Mouse (Mus musculus): ENCODE data around the gene 4930503B20Rik. TPM values are rescaled to one million over a fixed set of nuclear protein-coding genes. Genes with fewer than 3 reads are reported as not detected.

The 4930503B20Rik gene
- polyA plus RNA-seq, 1 experiment from 2014 or later: not detected

- no peaks in the 10 kb centered on the region for H3K36me3 ChIP-seq (ENCODE audit: control insufficient read depth, insufficient read depth, low read length)
- no peak for ATAC-seq (ENCODE audit: insufficient read depth, low FRiP score, low TSS enrichment)
- no peak for DNase-seq (ENCODE audit: low spot score)
- no peak overlapping the region for H3K4me2 ChIP-seq (ENCODE audit: low read depth)
- no peaks in the 10 kb centered on the region for H3K4me1 ChIP-seq (ENCODE audit: control insufficient read depth, insufficient read depth, low read length)
- H3K27me3 ChIP-seq (ENCODE audit: control insufficient read depth, insufficient read depth, low read length): no peaks in the 10 kb centered on the region
- H3K9me3 ChIP-seq (ENCODE audit: control insufficient read depth, low read length): no peaks in the 10 kb centered on the region
- H3K9ac ChIP-seq (ENCODE audit: low read length): no peak overlapping the region
- H3K4me3 ChIP-seq (ENCODE audit: low read depth, low read length): no peak overlapping the region
- H3K27ac ChIP-seq (ENCODE audit: low read depth, low read length): no peak overlapping the region
- 82% methylated on average over 5 of the region's 5 CpGs for WGBS
Measured at GRCm38 (mm10) chr3:146616533-146617283, 34.4 kb downstream of the 4930503B20Rik start.

GRCm38 (mm10) chr3:146615496-146615895, 35.6 kb downstream of the 4930503B20Rik start, which contains the start of gene Dnase2b:
Dnase2b (minus strand) TSS chr3:146615596.
- ATAC-seq (ENCODE audit: insufficient read depth, low FRiP score, low TSS enrichment) (no peak), DNase-seq (ENCODE audit: low spot score) (no peak)
- Histone ChIP-seq H3K36me3 (ENCODE audit: control insufficient read depth, insufficient read depth, low read length) (no peaks in the 10 kb centered on the region), H3K27me3 (ENCODE audit: control insufficient read depth, insufficient read depth, low read length) (no peaks in the 10 kb centered on the region), H3K27ac (ENCODE audit: low read depth, low read length) (no peak within 1 kb of the TSS), H3K9ac (ENCODE audit: low read length) (no peak within 1 kb of the TSS), H3K4me1 (ENCODE audit: control insufficient read depth, insufficient read depth, low read length) (no peaks in the 10 kb centered on the region), H3K9me3 (ENCODE audit: control insufficient read depth, low read length) (no peaks in the 10 kb centered on the region), H3K4me3 (ENCODE audit: low read depth, low read length) (no peak within 1 kb of the TSS), H3K4me2 (ENCODE audit: low read depth) (no peak within 1 kb of the TSS)
- 95% methylated on average over 4 of the region's 4 CpGs for WGBS

GRCm38 (mm10) chr3:146611821-146612220, 39.3 kb downstream of the 4930503B20Rik start:
- H3K27ac ChIP-seq (ENCODE audit: low read depth, low read length): no peak overlapping the region
- H3K4me1 ChIP-seq (ENCODE audit: control insufficient read depth, insufficient read depth, low read length): no peaks in the 10 kb centered on the region
- no peak for ATAC-seq (ENCODE audit: insufficient read depth, low FRiP score, low TSS enrichment)
- no peak overlapping the region for H3K9ac ChIP-seq (ENCODE audit: low read length)
- no peak overlapping the region for H3K4me3 ChIP-seq (ENCODE audit: low read depth, low read length)
- no peaks in the 10 kb centered on the region for H3K27me3 ChIP-seq (ENCODE audit: control insufficient read depth, insufficient read depth, low read length)
- DNase-seq (ENCODE audit: low spot score): no peak
- H3K36me3 ChIP-seq (ENCODE audit: control insufficient read depth, insufficient read depth, low read length): no peaks in the 10 kb centered on the region
- no peaks in the 10 kb centered on the region for H3K9me3 ChIP-seq (ENCODE audit: control insufficient read depth, low read length)
- WGBS: 94% methylated on average over 4 of the region's 4 CpGs
- no peak overlapping the region for H3K4me2 ChIP-seq (ENCODE audit: low read depth)

GRCm38 (mm10) chr3:146611261-146611660, 39.9 kb downstream of the 4930503B20Rik start:
- DNase-seq (ENCODE audit: low spot score) (no peak), ATAC-seq (ENCODE audit: insufficient read depth, low FRiP score, low TSS enrichment) (no peak)
- H3K4me2 ChIP-seq (ENCODE audit: low read depth): no peak overlapping the region
- H3K9me3 ChIP-seq (ENCODE audit: control insufficient read depth, low read length): no peaks in the 10 kb centered on the region
- no peaks in the 10 kb centered on the region for H3K4me1 ChIP-seq (ENCODE audit: control insufficient read depth, insufficient read depth, low read length)
- no peaks in the 10 kb centered on the region for H3K36me3 ChIP-seq (ENCODE audit: control insufficient read depth, insufficient read depth, low read length)
- no peak overlapping the region for H3K27ac ChIP-seq (ENCODE audit: low read depth, low read length)
- WGBS: 86% methylated on average over 4 of the region's 4 CpGs
- no peak overlapping the region for H3K9ac ChIP-seq (ENCODE audit: low read length)
- no peak overlapping the region for H3K4me3 ChIP-seq (ENCODE audit: low read depth, low read length)
- no peaks in the 10 kb centered on the region for H3K27me3 ChIP-seq (ENCODE audit: control insufficient read depth, insufficient read depth, low read length)

- no peak overlapping the region for H3K9ac ChIP-seq (ENCODE audit: low read length)
- H3K27me3 ChIP-seq (ENCODE audit: control insufficient read depth, insufficient read depth, low read length): no peaks in the 10 kb centered on the region
- no peaks in the 10 kb centered on the region for H3K36me3 ChIP-seq (ENCODE audit: control insufficient read depth, insufficient read depth, low read length)
- H3K4me1 ChIP-seq (ENCODE audit: control insufficient read depth, insufficient read depth, low read length): no peaks in the 10 kb centered on the region
- no peak for DNase-seq (ENCODE audit: low spot score)
- H3K9me3 ChIP-seq (ENCODE audit: control insufficient read depth, low read length): no peaks in the 10 kb centered on the region
- no peak overlapping the region for H3K4me3 ChIP-seq (ENCODE audit: low read depth, low read length)
- no peak for ATAC-seq (ENCODE audit: insufficient read depth, low FRiP score, low TSS enrichment)
- 88% methylated on average over 10 of the region's 10 CpGs for WGBS
- no peak overlapping the region for H3K4me2 ChIP-seq (ENCODE audit: low read depth)
- no peak overlapping the region for H3K27ac ChIP-seq (ENCODE audit: low read depth, low read length)
Measured at GRCm38 (mm10) chr3:146610322-146610721, 40.8 kb downstream of the 4930503B20Rik start.

- no peak for DNase-seq (ENCODE audit: low spot score)
- no peaks in the 10 kb centered on the region for H3K9me3 ChIP-seq (ENCODE audit: control insufficient read depth, low read length)
- H3K36me3 ChIP-seq (ENCODE audit: control insufficient read depth, insufficient read depth, low read length): no peaks in the 10 kb centered on the region
- H3K4me1 ChIP-seq (ENCODE audit: control insufficient read depth, insufficient read depth, low read length): no peaks in the 10 kb centered on the region
- no peak overlapping the region for H3K27ac ChIP-seq (ENCODE audit: low read depth, low read length)
- H3K4me3 ChIP-seq (ENCODE audit: low read depth, low read length): no peak overlapping the region
- H3K9ac ChIP-seq (ENCODE audit: low read length): no peak overlapping the region
- ATAC-seq (ENCODE audit: insufficient read depth, low FRiP score, low TSS enrichment): peak; percentile 72
- WGBS: 32% methylated on average over 1 of the region's 1 CpGs
- H3K4me2 ChIP-seq (ENCODE audit: low read depth): no peak overlapping the region
- H3K27me3 ChIP-seq (ENCODE audit: control insufficient read depth, insufficient read depth, low read length): no peaks in the 10 kb centered on the region
Measured at GRCm38 (mm10) chr3:146607368-146607767, 43.7 kb downstream of the 4930503B20Rik start.

GRCm38 (mm10) chr3:146604647-146605046, 46.5 kb downstream of the 4930503B20Rik start:
- H3K27ac ChIP-seq (ENCODE audit: low read depth, low read length): no peak overlapping the region
- WGBS: 86% methylated on average over 9 of the region's 9 CpGs
- no peaks in the 10 kb centered on the region for H3K4me1 ChIP-seq (ENCODE audit: control insufficient read depth, insufficient read depth, low read length)
- H3K4me3 ChIP-seq (ENCODE audit: low read depth, low read length): no peak overlapping the region
- no peaks in the 10 kb centered on the region for H3K27me3 ChIP-seq (ENCODE audit: control insufficient read depth, insufficient read depth, low read length)
- no peak for ATAC-seq (ENCODE audit: insufficient read depth, low FRiP score, low TSS enrichment)
- H3K4me2 ChIP-seq (ENCODE audit: low read depth): no peak overlapping the region
- no peaks in the 10 kb centered on the region for H3K36me3 ChIP-seq (ENCODE audit: control insufficient read depth, insufficient read depth, low read length)
- DNase-seq (ENCODE audit: low spot score): no peak
- no peaks in the 10 kb centered on the region for H3K9me3 ChIP-seq (ENCODE audit: control insufficient read depth, low read length)
- no peak overlapping the region for H3K9ac ChIP-seq (ENCODE audit: low read length)

- Histone ChIP-seq H3K4me1 (ENCODE audit: control insufficient read depth, insufficient read depth, low read length) (no peaks in the 10 kb centered on the region), H3K9ac (ENCODE audit: low read length) (no peak overlapping the region), H3K36me3 (ENCODE audit: control insufficient read depth, insufficient read depth, low read length) (no peaks in the 10 kb centered on the region), H3K4me3 (ENCODE audit: low read depth, low read length) (no peak overlapping the region), H3K27me3 (ENCODE audit: control insufficient read depth, insufficient read depth, low read length) (no peaks in the 10 kb centered on the region), H3K4me2 (ENCODE audit: low read depth) (no peak overlapping the region), H3K27ac (ENCODE audit: low read depth, low read length) (no peak overlapping the region), H3K9me3 (ENCODE audit: control insufficient read depth, low read length) (no peaks in the 10 kb centered on the region)
- ATAC-seq (ENCODE audit: insufficient read depth, low FRiP score, low TSS enrichment) (no peak), DNase-seq (ENCODE audit: low spot score) (no peak)
- 98% methylated on average over 3 of the region's 3 CpGs for WGBS
Measured at GRCm38 (mm10) chr3:146602531-146602930, 48.6 kb downstream of the 4930503B20Rik start.

- Histone ChIP-seq H3K4me1 (ENCODE audit: control insufficient read depth, insufficient read depth, low read length) (no peaks in the 10 kb centered on the region), H3K36me3 (ENCODE audit: control insufficient read depth, insufficient read depth, low read length) (no peaks in the 10 kb centered on the region), H3K4me2 (ENCODE audit: low read depth) (no peak overlapping the region), H3K9ac (ENCODE audit: low read length) (no peak overlapping the region), H3K27ac (ENCODE audit: low read depth, low read length) (no peak overlapping the region), H3K9me3 (ENCODE audit: control insufficient read depth, low read length) (no peaks in the 10 kb centered on the region), H3K4me3 (ENCODE audit: low read depth, low read length) (no peak overlapping the region), H3K27me3 (ENCODE audit: control insufficient read depth, insufficient read depth, low read length) (no peaks in the 10 kb centered on the region)
- ATAC-seq (ENCODE audit: insufficient read depth, low FRiP score, low TSS enrichment): no peak
- 89% methylated on average over 2 of the region's 2 CpGs for WGBS
- DNase-seq (ENCODE audit: low spot score): no peak
Measured at GRCm38 (mm10) chr3:146601205-146601604, 49.9 kb downstream of the 4930503B20Rik start.
